Mouse (Mus musculus): ENCODE results near the gene Csnk2a1. TPM values are rescaled to one million over a fixed set of nuclear protein-coding genes. Genes with fewer than 3 reads are reported as not detected.
"Not testable (repeated sequence)": the region's sequence is repeated elsewhere in the genome, so short reads cannot be mapped to it uniquely, and the experiment has no call there.

Gene Csnk2a1
- polyA plus RNA-seq, 1 experiment from 2014 or later = 87.0 TPM

DNA sequence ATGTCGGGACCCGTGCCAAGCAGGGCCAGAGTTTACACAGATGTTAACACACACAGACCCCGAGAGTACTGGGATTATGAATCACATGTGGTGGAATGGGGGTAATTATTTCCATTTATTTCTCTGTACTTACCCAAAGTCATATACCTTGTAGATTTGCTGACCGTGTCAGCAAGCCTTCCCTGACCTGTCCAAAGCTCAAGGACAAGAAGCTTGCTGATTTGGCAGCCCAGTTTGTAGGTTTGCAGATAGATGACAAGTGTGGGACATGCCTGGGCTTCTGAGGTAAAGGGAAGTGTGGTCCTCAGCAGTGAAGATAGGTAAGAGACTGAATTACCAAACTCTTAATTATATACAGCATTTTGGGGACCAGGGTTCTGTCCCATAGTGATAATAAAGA lies 23.9 kb downstream of the Csnk2a1 start:
- no peak overlapping the region for H3K4me3 ChIP-seq
- no peak overlapping the region for H3K27ac ChIP-seq
- ATAC-seq (ENCODE audit: low FRiP score, low read depth) = no peak
- WGBS = 90% methylated on average over 4 of the region's 4 CpGs
- peaks cover 37% of the 10 kb centered on the region for H3K36me3 ChIP-seq
- no peaks in the 10 kb centered on the region for H3K9me3 ChIP-seq
- no peaks in the 10 kb centered on the region for H3K27me3 ChIP-seq (replicated peaks)
- no peak overlapping the region for H3K4me2 ChIP-seq (replicated peaks)
- no peak overlapping the region for H3K9ac ChIP-seq
- H3K4me1 ChIP-seq = no peaks in the 10 kb centered on the region

DNA sequence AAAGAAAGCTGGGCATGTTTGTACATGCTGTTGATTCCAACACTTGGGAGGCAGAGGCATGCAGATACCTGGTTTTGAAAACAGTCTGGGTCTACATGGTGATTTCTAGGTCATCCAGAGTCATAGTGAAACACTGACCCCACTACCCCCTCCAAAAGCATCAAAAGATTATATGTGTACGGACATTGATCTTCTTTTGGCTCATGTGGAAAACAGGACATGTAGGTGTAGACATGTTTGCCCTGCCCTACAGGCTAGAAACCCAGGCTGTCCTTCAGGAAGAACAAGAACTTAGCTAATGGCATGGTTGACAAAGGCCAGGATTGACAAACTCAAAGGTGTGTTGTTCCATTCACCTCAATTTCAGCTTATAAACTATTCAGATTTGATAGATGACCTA lies 33.1 kb downstream of the Csnk2a1 start:
- Histone ChIP-seq H3K9me3 (no peaks in the 10 kb centered on the region), H3K4me2 (replicated peaks) (no peak overlapping the region), H3K4me3 (no peak overlapping the region), H3K27me3 (replicated peaks) (no peaks in the 10 kb centered on the region), H3K36me3 (peaks cover 69% of the 10 kb centered on the region), H3K27ac (no peak overlapping the region), H3K4me1 (no peaks in the 10 kb centered on the region), H3K9ac (no peak overlapping the region)
- ATAC-seq (ENCODE audit: low FRiP score, low read depth) = no peak
- 90% methylated on average over 1 of the region's 1 CpGs for WGBS

DNA sequence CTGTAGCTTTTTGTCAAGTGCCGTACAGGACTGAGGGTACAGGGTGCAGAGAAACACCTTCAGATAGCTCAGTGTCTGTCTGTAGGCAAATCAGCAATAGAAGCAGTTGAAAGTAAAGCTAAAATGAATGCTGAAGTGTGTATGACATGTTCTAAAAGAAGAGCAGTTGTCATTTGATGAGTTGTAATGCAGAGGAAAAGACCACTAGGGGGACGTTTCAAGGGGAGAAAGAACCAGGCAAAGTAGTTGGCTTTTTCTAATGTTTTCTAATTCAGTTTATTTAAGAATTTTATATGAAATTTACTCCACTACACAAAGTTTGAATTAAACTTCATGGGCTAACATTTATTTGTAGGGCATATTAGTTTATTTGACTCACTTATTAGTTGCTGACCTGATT lies 47.0 kb downstream of the Csnk2a1 start:
- peaks cover 78% of the 10 kb centered on the region for H3K36me3 ChIP-seq
- no peak overlapping the region for H3K9ac ChIP-seq
- 90% methylated on average over 2 of the region's 2 CpGs for WGBS

GRCm38 (mm10) chr2:152281407-152281806 lies 54.8 kb downstream of the Csnk2a1 start:
- Histone ChIP-seq H3K27me3 (replicated peaks) (no peaks in the 10 kb centered on the region), H3K36me3 (peaks cover 73% of the 10 kb centered on the region), H3K9ac (no peak overlapping the region), H3K27ac (no peak overlapping the region), H3K9me3 (no peaks in the 10 kb centered on the region), H3K4me1 (no peaks in the 10 kb centered on the region), H3K4me3 (no peak overlapping the region), H3K4me2 (replicated peaks) (no peak overlapping the region)
- no peak for ATAC-seq (ENCODE audit: low FRiP score, low read depth)
- 97% methylated on average over 3 of the region's 3 CpGs for WGBS

More for the DNA sequence above, 47.0 kb downstream of the Csnk2a1 start:
- no peak for ATAC-seq (ENCODE audit: low FRiP score, low read depth)
- Histone ChIP-seq H3K27ac (no peak overlapping the region), H3K9me3 (no peaks in the 10 kb centered on the region), H3K27me3 (replicated peaks) (no peaks in the 10 kb centered on the region), H3K4me2 (replicated peaks) (no peak overlapping the region), H3K4me3 (no peak overlapping the region), H3K4me1 (no peaks in the 10 kb centered on the region)

- Histone ChIP-seq H3K36me3 (peaks cover 43% of the 10 kb centered on the region), H3K9me3 (no peaks in the 10 kb centered on the region), H3K27me3 (replicated peaks) (no peaks in the 10 kb centered on the region), H3K4me2 (replicated peaks) (no peak overlapping the region), H3K9ac (no peak overlapping the region), H3K27ac (no peak overlapping the region), H3K4me1 (no peaks in the 10 kb centered on the region), H3K4me3 (no peak overlapping the region)
- WGBS = 92% methylated on average over 5 of the region's 5 CpGs
- no peak for ATAC-seq (ENCODE audit: low FRiP score, low read depth)
Observed at GRCm38 (mm10) chr2:152287560-152287959, 60.9 kb downstream of the Csnk2a1 start.

- Histone ChIP-seq H3K4me2 (replicated peaks) (no peak overlapping the region), H3K27me3 (replicated peaks) (no peaks in the 10 kb centered on the region), H3K27ac (no peak overlapping the region), H3K9me3 (no peaks in the 10 kb centered on the region), H3K36me3 (peaks cover 38% of the 10 kb centered on the region), H3K4me1 (no peaks in the 10 kb centered on the region), H3K9ac (no peak overlapping the region), H3K4me3 (no peak overlapping the region)
- WGBS = 83% methylated on average over 8 of the region's 8 CpGs
- ATAC-seq (ENCODE audit: low FRiP score, low read depth) = no peak
Observed at GRCm38 (mm10) chr2:152288046-152288445, 61.4 kb downstream of the Csnk2a1 start.

DNA sequence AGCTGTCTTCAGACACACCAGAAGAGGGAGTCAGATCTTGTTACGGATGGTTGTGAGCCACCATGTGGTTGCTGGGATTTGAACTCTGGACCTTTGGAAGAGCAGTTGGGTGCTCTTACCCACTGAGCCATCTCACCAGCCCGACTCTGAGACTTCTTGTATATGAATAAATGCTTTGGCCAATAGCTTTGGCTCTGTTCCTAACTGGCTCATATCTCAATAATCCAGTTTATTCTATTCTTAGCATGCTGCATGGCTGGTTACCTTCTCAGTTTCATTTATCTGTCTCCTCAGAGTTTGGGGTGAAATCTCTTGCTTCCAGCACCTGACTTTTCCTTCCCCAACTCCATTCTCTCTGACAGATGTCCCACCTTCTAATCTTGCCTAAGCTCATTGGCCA lies 63.0 kb downstream of the Csnk2a1 start:
- 91% methylated on average over 2 of the region's 2 CpGs for WGBS

GRCm38 (mm10) chr2:152292475-152292874 lies 65.8 kb downstream of the Csnk2a1 start:
- WGBS = 56% methylated on average over 2 of the region's 2 CpGs
- H3K4me2 ChIP-seq (replicated peaks) = no peak overlapping the region
- H3K9me3 ChIP-seq = no peaks in the 10 kb centered on the region
- ATAC-seq (ENCODE audit: low FRiP score, low read depth) = no peak
- H3K27ac ChIP-seq = no peak overlapping the region
- peaks cover 16% of the 10 kb centered on the region for H3K4me1 ChIP-seq
- no peak overlapping the region for H3K9ac ChIP-seq
- no peaks in the 10 kb centered on the region for H3K27me3 ChIP-seq (replicated peaks)
- peaks cover 4% of the 10 kb centered on the region; the same call in 1 of the 2 replicates for H3K36me3 ChIP-seq
- H3K4me3 ChIP-seq = no peak overlapping the region

More for the DNA sequence above, 63.0 kb downstream of the Csnk2a1 start:
- ATAC-seq (ENCODE audit: low FRiP score, low read depth); H3K27me3 ChIP-seq (replicated peaks); H3K4me3 ChIP-seq; H3K9ac ChIP-seq; H3K9me3 ChIP-seq; H3K4me2 ChIP-seq (replicated peaks); H3K4me1 ChIP-seq; H3K27ac ChIP-seq: not testable (repeated sequence)
- H3K36me3 ChIP-seq = peaks cover 22% of the 10 kb centered on the region

GRCm38 (mm10) chr2:152293179-152293726 lies 66.6 kb downstream of the Csnk2a1 start:
- Histone ChIP-seq H3K27me3 (replicated peaks) (no peaks in the 10 kb centered on the region), H3K4me3 (peak overlapping the region; percentile 97), H3K4me2 (replicated peaks) (peak overlapping the region; percentile 78), H3K9ac (peak overlapping the region; percentile 91; the same call in 1 of the 2 replicates), H3K27ac (no peak overlapping the region), H3K4me1 (peaks cover 16% of the 10 kb centered on the region), H3K9me3 (no peaks in the 10 kb centered on the region), H3K36me3 (no peaks in the 10 kb centered on the region; the same call in 1 of the 2 replicates)
- 2% methylated on average over 15 of the region's 15 CpGs for WGBS
- peak; percentile 68 for ATAC-seq (ENCODE audit: low FRiP score, low read depth)

DNA sequence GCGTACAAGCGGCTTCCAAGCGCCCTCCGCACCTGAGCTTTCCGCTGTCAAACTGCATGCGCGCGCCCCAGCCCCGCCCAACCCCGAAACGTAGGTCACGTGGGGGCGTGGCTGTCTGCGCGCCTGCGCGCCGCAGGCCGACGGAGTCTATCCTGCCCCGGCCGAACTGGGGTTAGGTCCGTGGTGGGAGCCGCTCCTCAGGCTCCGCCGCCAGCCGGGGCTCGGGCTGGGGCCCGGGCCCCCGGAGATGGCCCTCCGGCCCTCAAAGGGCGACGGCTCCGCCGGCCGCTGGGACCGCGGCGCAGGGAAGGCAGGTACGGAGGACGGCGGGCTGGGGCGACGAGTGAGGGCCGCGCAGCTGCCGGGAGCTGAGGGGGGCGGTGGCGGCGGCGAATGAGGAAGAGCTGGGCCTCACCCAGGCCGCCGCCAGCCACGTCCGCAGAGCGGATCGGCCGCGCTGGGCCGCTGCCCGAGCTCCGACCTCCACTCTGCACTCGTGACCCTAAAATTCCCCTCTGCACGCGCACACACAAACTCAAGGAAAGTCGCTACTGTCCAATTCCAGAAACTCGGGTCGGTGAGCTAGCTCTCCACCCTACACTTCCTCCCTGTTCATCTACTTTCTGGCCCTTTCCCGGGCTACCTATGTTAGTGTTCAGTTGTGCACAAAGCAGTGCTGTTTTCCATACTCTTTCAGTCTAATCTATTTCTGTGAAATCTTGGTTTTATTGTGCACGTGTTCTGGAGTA lies 67.3 kb downstream of the Csnk2a1 start, which contains the start of gene Tbc1d20:
Gene Tbc1d20, plus strand, starts transcription at position 102 of the 749 bp plus-strand sequence.
- Histone ChIP-seq H3K27ac (peak within 1 kb of the TSS; percentile 59; the same call in 1 of the 2 replicates), H3K36me3 (no peaks in the 10 kb centered on the region; the same call in 1 of the 2 replicates), H3K4me3 (peak within 1 kb of the TSS; percentile 97), H3K4me2 (replicated peaks) (peak within 1 kb of the TSS; percentile 78), H3K9ac (peak within 1 kb of the TSS; percentile 91), H3K4me1 (peaks cover 16% of the 10 kb centered on the region), H3K9me3 (no peaks in the 10 kb centered on the region), H3K27me3 (replicated peaks) (no peaks in the 10 kb centered on the region)
- peak; percentile 97 for ATAC-seq (ENCODE audit: low FRiP score, low read depth)
- WGBS = 1% methylated on average over 69 of the region's 70 CpGs

DNA sequence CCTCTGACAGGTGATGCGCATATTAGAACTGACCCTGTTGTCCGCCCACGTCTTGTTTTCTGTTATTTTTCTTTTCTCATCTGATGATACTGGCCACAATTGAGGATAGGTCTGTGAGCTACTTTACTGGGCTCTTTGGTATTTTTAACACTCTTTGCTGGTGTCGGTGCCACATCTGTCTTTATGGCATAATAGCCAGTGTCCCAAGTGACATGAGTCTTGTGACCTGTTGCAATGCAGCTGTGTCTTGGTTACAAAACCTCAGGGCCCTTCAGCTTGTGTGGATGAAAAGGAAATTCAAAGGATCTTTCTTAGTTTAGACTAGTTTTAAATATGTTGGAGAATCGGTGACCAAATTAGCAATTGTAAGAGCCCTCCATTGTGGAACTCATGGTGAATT lies 67.9 kb downstream of the Csnk2a1 start:
- Histone ChIP-seq H3K9me3 (no peaks in the 10 kb centered on the region), H3K4me3 (peak overlapping the region; percentile 97), H3K27ac (no peak overlapping the region), H3K4me1 (peaks cover 16% of the 10 kb centered on the region), H3K9ac (peak overlapping the region; percentile 91), H3K4me2 (replicated peaks) (peak overlapping the region; percentile 78), H3K36me3 (no peaks in the 10 kb centered on the region; the same call in 1 of the 2 replicates), H3K27me3 (replicated peaks) (no peaks in the 10 kb centered on the region)
- WGBS = 41% methylated on average over 5 of the region's 5 CpGs
- ATAC-seq (ENCODE audit: low FRiP score, low read depth) = no peak

GRCm38 (mm10) chr2:152302862-152303261 lies 76.2 kb downstream of the Csnk2a1 start:
- H3K4me1 ChIP-seq = no peaks in the 10 kb centered on the region
- H3K27me3 ChIP-seq (replicated peaks) = no peaks in the 10 kb centered on the region
- no peak overlapping the region for H3K4me2 ChIP-seq (replicated peaks)
- 93% methylated on average over 2 of the region's 2 CpGs for WGBS
- no peak overlapping the region for H3K4me3 ChIP-seq
- peaks cover 49% of the 10 kb centered on the region for H3K36me3 ChIP-seq
- no peak for ATAC-seq (ENCODE audit: low FRiP score, low read depth)
- no peaks in the 10 kb centered on the region for H3K9me3 ChIP-seq
- no peak overlapping the region for H3K9ac ChIP-seq
- H3K27ac ChIP-seq = no peak overlapping the region

Measured in neural tube, embryonic 12.5 days (tissue).